Mouse (Mus musculus): ENCODE results near the gene Bmp3. TPM values are rescaled to one million over a fixed set of nuclear protein-coding genes. Genes with fewer than 3 reads are reported as not detected.

Bmp3 gene
- total RNA-seq, 1 experiment = not detected

DNA sequence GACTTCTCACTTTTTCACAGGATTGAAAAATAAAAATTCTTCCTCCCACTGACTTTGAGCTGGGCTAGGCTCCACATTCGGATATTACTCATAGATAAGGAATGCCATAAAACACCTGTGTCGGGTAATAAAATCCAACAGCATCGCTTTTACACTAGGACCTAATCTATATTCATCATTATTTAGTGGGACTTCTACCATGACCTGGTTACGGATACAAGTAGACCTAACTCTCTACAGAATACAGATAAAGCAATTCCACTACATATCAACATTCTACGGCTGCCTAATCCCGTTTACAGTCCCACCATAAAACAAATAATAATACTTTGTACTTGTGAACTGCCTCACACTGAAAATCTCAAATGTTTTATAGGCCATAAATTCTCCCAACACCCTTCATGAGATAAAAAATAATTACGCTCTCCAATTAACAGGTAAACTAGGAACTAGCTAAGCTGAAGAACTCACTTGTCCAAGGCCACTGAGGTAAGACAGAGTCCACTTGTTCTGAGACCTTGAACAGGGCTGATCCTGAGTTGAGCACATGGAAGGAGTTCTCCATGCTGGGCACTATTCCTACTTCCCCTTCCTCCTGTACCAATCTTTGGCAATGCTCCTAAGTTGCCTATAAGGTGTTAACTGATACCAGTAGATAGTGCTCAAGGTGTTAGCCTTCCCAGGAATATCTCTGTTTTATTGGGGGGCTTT lies 11.5 kb upstream of the Bmp3 start:
- no peak for DNase-seq (ENCODE audit: low read depth, low spot score)
- Histone ChIP-seq H3K4me3 (ENCODE audit: insufficient read depth in 1 of 2, low read depth in 1 of 2, low read length in 2 of 2, poor library complexity in 1 of 2, severe bottlenecking in 1 of 2) (no peak overlapping the region), H3K36me3 (ENCODE audit: control insufficient read depth, insufficient read depth, low read length, poor library complexity, severe bottlenecking) (no peaks in the 10 kb centered on the region), H3K4me1 (ENCODE audit: control insufficient read depth in 2 of 2, insufficient read depth in 2 of 2, low read length in 2 of 2, poor library complexity in 1 of 2) (no peaks in the 10 kb centered on the region), H3K9ac (ENCODE audit: insufficient read depth, low read depth, low read length, poor library complexity, severe bottlenecking) (no peak overlapping the region), H3K27ac (ENCODE audit: insufficient read depth, low read depth, low read length, poor library complexity, severe bottlenecking) (no peak overlapping the region), H3K9me3 (ENCODE audit: control insufficient read depth, insufficient read depth, low read depth, low read length) (no peaks in the 10 kb centered on the region)
- in situ Hi-C loops (cut with MboI; ENCODE audit: low sequenced_read_pairs in 2 of 2, unreplicated experiment in 2 of 2) = no loop called here
- no peak for TF ChIP-seq HCFC1 (IDR thresholded peaks at IDR 0.05; ENCODE audit: borderline replicate concordance, insufficient read depth, low read length)
- no peak for TF ChIP-seq MAFK (IDR thresholded peaks at IDR 0.05; ENCODE audit: insufficient read depth, low read depth, low read length)
- TF ChIP-seq CHD2 (IDR thresholded peaks at IDR 0.05; ENCODE audit: low read depth, low read length) = no peak
- no peak for TF ChIP-seq ZNF384 (IDR thresholded peaks at IDR 0.05; ENCODE audit: low read depth, low read length)
- no peak for TF ChIP-seq ZC3H11A (IDR thresholded peaks at IDR 0.05; ENCODE audit: borderline replicate concordance, low read depth, low read length)

DNA sequence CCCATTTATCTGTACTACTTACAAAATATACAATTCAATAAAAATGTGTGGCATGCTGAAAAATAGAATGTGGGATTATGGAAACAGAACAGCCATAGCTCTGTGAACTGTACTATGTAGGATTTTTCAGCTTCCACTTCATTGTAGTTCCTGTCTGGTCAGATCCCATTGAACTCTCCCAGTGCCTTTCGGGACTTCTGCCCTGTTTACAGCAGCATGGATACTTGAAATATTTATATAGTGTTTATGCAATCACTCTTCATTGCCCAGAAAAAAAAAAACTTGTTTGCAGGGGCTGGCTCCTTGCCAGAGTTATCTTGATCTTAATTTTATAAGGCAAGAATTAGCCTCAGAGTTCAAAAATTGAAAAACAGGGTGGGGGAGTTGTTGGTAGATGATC lies 9.6 kb upstream of the Bmp3 start:
- no peak for TF ChIP-seq MAFK (IDR thresholded peaks at IDR 0.05; ENCODE audit: insufficient read depth, low read depth, low read length)
- TF ChIP-seq HCFC1 (IDR thresholded peaks at IDR 0.05; ENCODE audit: borderline replicate concordance, insufficient read depth, low read length) = no peak
- TF ChIP-seq ZC3H11A (IDR thresholded peaks at IDR 0.05; ENCODE audit: borderline replicate concordance, low read depth, low read length) = no peak
- no peak for TF ChIP-seq ZNF384 (IDR thresholded peaks at IDR 0.05; ENCODE audit: low read depth, low read length)
- TF ChIP-seq CHD2 (IDR thresholded peaks at IDR 0.05; ENCODE audit: low read depth, low read length) = no peak
- no peak for DNase-seq (ENCODE audit: low read depth, low spot score)
- no peaks in the 10 kb centered on the region for H3K36me3 ChIP-seq (ENCODE audit: control insufficient read depth, insufficient read depth, low read length, poor library complexity, severe bottlenecking)
- H3K27ac ChIP-seq (ENCODE audit: insufficient read depth, low read depth, low read length, poor library complexity, severe bottlenecking) = no peak overlapping the region
- no peaks in the 10 kb centered on the region for H3K9me3 ChIP-seq (ENCODE audit: control insufficient read depth, insufficient read depth, low read depth, low read length)
- no peaks in the 10 kb centered on the region for H3K4me1 ChIP-seq (ENCODE audit: control insufficient read depth in 2 of 2, insufficient read depth in 2 of 2, low read length in 2 of 2, poor library complexity in 1 of 2)
- H3K9ac ChIP-seq (ENCODE audit: insufficient read depth, low read depth, low read length, poor library complexity, severe bottlenecking) = no peak overlapping the region
- in situ Hi-C loops (cut with MboI; ENCODE audit: low sequenced_read_pairs in 2 of 2, unreplicated experiment in 2 of 2) = no loop called here
- no peak overlapping the region for H3K4me3 ChIP-seq (ENCODE audit: insufficient read depth in 1 of 2, low read depth in 1 of 2, low read length in 2 of 2, poor library complexity in 1 of 2, severe bottlenecking in 1 of 2)

DNA sequence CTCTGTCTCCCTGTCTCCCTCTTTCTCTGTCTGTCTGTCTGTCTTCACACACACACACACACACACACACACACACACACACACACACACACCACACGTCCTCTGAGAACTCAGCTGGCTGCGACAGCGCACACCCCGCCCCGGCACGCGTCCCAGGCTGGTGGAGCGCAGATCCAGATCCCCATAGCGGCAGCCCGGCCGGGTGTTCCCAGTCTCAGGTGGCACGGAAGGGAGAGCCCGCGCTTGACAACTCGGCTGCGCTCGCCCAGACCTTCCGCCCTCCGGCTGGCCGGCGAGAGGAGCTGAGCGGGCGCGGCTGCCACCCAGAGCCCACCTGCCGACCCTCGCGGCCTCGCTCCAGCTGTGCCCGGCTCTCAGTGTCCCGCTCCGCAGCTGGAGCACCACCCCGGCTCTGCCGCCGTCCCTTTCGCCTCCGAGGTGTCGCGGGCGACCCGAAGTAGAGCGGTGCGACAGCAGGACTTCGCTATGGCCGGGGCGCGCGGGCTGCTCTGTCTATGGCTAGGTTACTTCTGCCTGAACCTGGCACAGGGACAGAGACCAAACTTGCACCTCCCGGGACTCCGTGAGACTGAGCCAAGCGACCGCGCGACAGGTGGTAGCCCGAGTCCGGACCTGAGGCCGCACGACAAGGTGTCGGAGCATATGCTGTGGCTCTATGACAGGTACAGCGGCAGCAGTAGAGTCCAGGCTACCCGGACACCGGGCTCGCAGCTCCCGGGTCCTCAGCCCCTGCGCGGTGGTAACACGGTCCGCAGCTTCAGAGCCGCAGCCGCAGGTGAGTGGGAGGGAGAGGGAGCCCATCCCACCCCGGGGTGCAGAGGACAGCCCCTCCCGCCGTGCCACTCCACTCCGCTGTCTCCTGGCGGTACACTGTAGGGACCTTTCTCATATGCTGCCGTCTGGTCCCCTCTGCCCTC lies 681 bp downstream of the Bmp3 start:
- H3K9me3 ChIP-seq (ENCODE audit: control insufficient read depth, insufficient read depth, low read depth, low read length) = no peaks in the 10 kb centered on the region
- no peak for DNase-seq (ENCODE audit: low read depth, low spot score)
- peak overlapping the region; percentile 60 to 64 for H3K4me3 ChIP-seq (ENCODE audit: insufficient read depth in 1 of 2, low read depth in 1 of 2, low read length in 2 of 2, poor library complexity in 1 of 2, severe bottlenecking in 1 of 2)
- no peak for TF ChIP-seq CHD2 (IDR thresholded peaks at IDR 0.05; ENCODE audit: low read depth, low read length)
- TF ChIP-seq MAFK (IDR thresholded peaks at IDR 0.05; ENCODE audit: insufficient read depth, low read depth, low read length) = no peak
- TF ChIP-seq HCFC1 (IDR thresholded peaks at IDR 0.05; ENCODE audit: borderline replicate concordance, insufficient read depth, low read length) = no peak
- TF ChIP-seq ZNF384 (IDR thresholded peaks at IDR 0.05; ENCODE audit: low read depth, low read length) = no peak
- no peak for TF ChIP-seq ZC3H11A (IDR thresholded peaks at IDR 0.05; ENCODE audit: borderline replicate concordance, low read depth, low read length)
- no peaks in the 10 kb centered on the region for H3K4me1 ChIP-seq (ENCODE audit: control insufficient read depth in 2 of 2, insufficient read depth in 2 of 2, low read length in 2 of 2, poor library complexity in 1 of 2)
- H3K27ac ChIP-seq (ENCODE audit: insufficient read depth, low read depth, low read length, poor library complexity, severe bottlenecking) = no peak overlapping the region
- no peaks in the 10 kb centered on the region for H3K36me3 ChIP-seq (ENCODE audit: control insufficient read depth, insufficient read depth, low read length, poor library complexity, severe bottlenecking)
- in situ Hi-C loops (cut with MboI; ENCODE audit: low sequenced_read_pairs in 2 of 2, unreplicated experiment in 2 of 2) = loop anchor here in 1 of 2 experiments (25.0 kb wide), 1 partner anchor 668 kb away; no protein-coding TSS in a partner anchor
- H3K9ac ChIP-seq (ENCODE audit: insufficient read depth, low read depth, low read length, poor library complexity, severe bottlenecking) = peak overlapping the region; percentile 23; the same call in 1 of the 2 replicates

DNA sequence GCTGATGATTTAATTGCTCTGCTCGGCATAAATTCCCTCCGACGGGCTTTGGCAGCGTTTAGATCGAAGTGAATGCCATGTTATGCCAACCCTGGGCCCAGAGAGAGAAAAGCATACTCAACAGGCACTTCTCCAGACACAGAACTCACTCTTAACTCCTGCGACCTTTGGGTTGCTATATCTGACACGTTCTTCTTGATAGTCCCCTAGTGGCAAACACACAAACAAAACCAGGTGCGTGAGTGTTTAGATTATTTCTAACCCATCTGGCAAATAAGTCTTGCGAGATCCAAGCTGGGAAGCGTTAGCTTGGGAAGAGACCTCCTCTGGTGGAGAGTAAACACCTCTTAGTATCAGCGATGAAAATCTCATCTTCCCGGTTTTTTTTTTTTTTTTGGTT lies 1.5 kb downstream of the Bmp3 start:
- Histone ChIP-seq H3K9ac (ENCODE audit: insufficient read depth, low read depth, low read length, poor library complexity, severe bottlenecking) (no peak overlapping the region), H3K27ac (ENCODE audit: insufficient read depth, low read depth, low read length, poor library complexity, severe bottlenecking) (no peak overlapping the region), H3K4me3 (ENCODE audit: insufficient read depth in 1 of 2, low read depth in 1 of 2, low read length in 2 of 2, poor library complexity in 1 of 2, severe bottlenecking in 1 of 2) (no peak overlapping the region), H3K4me1 (ENCODE audit: control insufficient read depth in 2 of 2, insufficient read depth in 2 of 2, low read length in 2 of 2, poor library complexity in 1 of 2) (no peaks in the 10 kb centered on the region), H3K36me3 (ENCODE audit: control insufficient read depth, insufficient read depth, low read length, poor library complexity, severe bottlenecking) (no peaks in the 10 kb centered on the region), H3K9me3 (ENCODE audit: control insufficient read depth, insufficient read depth, low read depth, low read length) (no peaks in the 10 kb centered on the region)
- no peak for DNase-seq (ENCODE audit: low read depth, low spot score)
- in situ Hi-C loops (cut with MboI; ENCODE audit: low sequenced_read_pairs in 2 of 2, unreplicated experiment in 2 of 2) = loop anchor here in 1 of 2 experiments (25.0 kb wide), 1 partner anchor 668 kb away; no protein-coding TSS in a partner anchor
- TF ChIP-seq ZNF384 (IDR thresholded peaks at IDR 0.05; ENCODE audit: low read depth, low read length) = no peak
- no peak for TF ChIP-seq MAFK (IDR thresholded peaks at IDR 0.05; ENCODE audit: insufficient read depth, low read depth, low read length)
- no peak for TF ChIP-seq HCFC1 (IDR thresholded peaks at IDR 0.05; ENCODE audit: borderline replicate concordance, insufficient read depth, low read length)
- TF ChIP-seq ZC3H11A (IDR thresholded peaks at IDR 0.05; ENCODE audit: borderline replicate concordance, low read depth, low read length) = no peak
- TF ChIP-seq CHD2 (IDR thresholded peaks at IDR 0.05; ENCODE audit: low read depth, low read length) = no peak
